Mouse (Mus musculus): ENCODE measurements around the gene Prpf4. TPM values are rescaled to one million over a fixed set of nuclear protein-coding genes. Genes with fewer than 3 reads are reported as not detected.

Gene Prpf4
- polyA plus RNA-seq, 1 experiment from 2014 or later: 23.5 TPM

- no peak for ATAC-seq (replicated peaks; ENCODE audit: low FRiP score)
- Histone ChIP-seq H3K9me3 (replicated peaks) (no peaks in the 10 kb centered on the region), H3K27ac (no peak overlapping the region), H3K27me3 (no peaks in the 10 kb centered on the region), H3K9ac (no peak overlapping the region), H3K4me2 (no peak overlapping the region), H3K36me3 (peaks cover 85% of the 10 kb centered on the region), H3K4me3 (replicated peaks) (no peak overlapping the region), H3K4me1 (no peaks in the 10 kb centered on the region)
- 63% methylated on average over 6 of the region's 6 CpGs for WGBS
Measured at GRCm38 (mm10) chr4:62393459-62393858, 15.1 kb upstream of the Prpf4 start.

GRCm38 (mm10) chr4:62395806-62396205, 12.8 kb upstream of the Prpf4 start:
- Histone ChIP-seq H3K4me2 (no peak overlapping the region), H3K27ac (no peak overlapping the region), H3K9me3 (replicated peaks) (no peaks in the 10 kb centered on the region), H3K9ac (no peak overlapping the region), H3K36me3 (peaks cover 85% of the 10 kb centered on the region), H3K4me3 (replicated peaks) (no peak overlapping the region), H3K4me1 (no peaks in the 10 kb centered on the region), H3K27me3 (no peaks in the 10 kb centered on the region)
- WGBS: 85% methylated on average over 1 of the region's 1 CpGs
- no peak for ATAC-seq (replicated peaks; ENCODE audit: low FRiP score)

- Histone ChIP-seq H3K36me3 (peaks cover 85% of the 10 kb centered on the region), H3K9me3 (replicated peaks) (no peaks in the 10 kb centered on the region), H3K9ac (no peak overlapping the region), H3K27ac (no peak overlapping the region), H3K4me3 (replicated peaks) (no peak overlapping the region), H3K4me2 (no peak overlapping the region), H3K4me1 (no peaks in the 10 kb centered on the region), H3K27me3 (no peaks in the 10 kb centered on the region)
- ATAC-seq (replicated peaks; ENCODE audit: low FRiP score): no peak
- 85% methylated on average over 4 of the region's 4 CpGs for WGBS
Measured at GRCm38 (mm10) chr4:62397616-62398365, 10.8 kb upstream of the Prpf4 start.

- Histone ChIP-seq H3K4me2 (no peak overlapping the region), H3K9ac (no peak overlapping the region), H3K9me3 (replicated peaks) (no peaks in the 10 kb centered on the region), H3K4me3 (replicated peaks) (no peak overlapping the region), H3K27me3 (no peaks in the 10 kb centered on the region), H3K27ac (no peak overlapping the region), H3K36me3 (peaks cover 87% of the 10 kb centered on the region), H3K4me1 (no peaks in the 10 kb centered on the region)
- WGBS: 84% methylated on average over 3 of the region's 3 CpGs
- ATAC-seq (replicated peaks; ENCODE audit: low FRiP score): no peak
Measured at GRCm38 (mm10) chr4:62398956-62399355, 9.6 kb upstream of the Prpf4 start.

- Histone ChIP-seq H3K4me1 (peaks cover 31% of the 10 kb centered on the region), H3K9me3 (replicated peaks) (no peaks in the 10 kb centered on the region), H3K4me2 (0 out of 2 replicates have a peak overlapping the region, but pooled peaks have one; percentile 2), H3K27ac (no peak overlapping the region), H3K36me3 (peaks cover 45% of the 10 kb centered on the region), H3K9ac (no peak overlapping the region), H3K27me3 (no peaks in the 10 kb centered on the region), H3K4me3 (replicated peaks) (no peak overlapping the region)
- ATAC-seq (replicated peaks; ENCODE audit: low FRiP score): no peak
- WGBS: 91% methylated on average over 4 of the region's 4 CpGs
Measured at GRCm38 (mm10) chr4:62406133-62406532, 2.5 kb upstream of the Prpf4 start.

- peak overlapping the region; percentile 63 for H3K4me3 ChIP-seq (replicated peaks)
- WGBS: under 1% methylated on average over 35 of the region's 35 CpGs
- ATAC-seq (replicated peaks; ENCODE audit: low FRiP score): peak; percentile 60
- H3K9ac ChIP-seq: peak overlapping the region; percentile 78
- H3K27me3 ChIP-seq: no peaks in the 10 kb centered on the region
- no peaks in the 10 kb centered on the region for H3K9me3 ChIP-seq (replicated peaks)
- peak overlapping the region; percentile 87 for H3K27ac ChIP-seq
- peaks cover 46% of the 10 kb centered on the region for H3K36me3 ChIP-seq
- H3K4me1 ChIP-seq: peaks cover 31% of the 10 kb centered on the region
- H3K4me2 ChIP-seq: peak overlapping the region; percentile 55
Measured at GRCm38 (mm10) chr4:62407730-62408582, 641 bp upstream of the Prpf4 start.

- peak overlapping the region; percentile 63 for H3K9ac ChIP-seq
- H3K4me1 ChIP-seq: peaks cover 28% of the 10 kb centered on the region
- peak overlapping the region; percentile 63 for H3K4me3 ChIP-seq (replicated peaks)
- peaks cover 48% of the 10 kb centered on the region for H3K36me3 ChIP-seq
- H3K27ac ChIP-seq: peak overlapping the region; percentile 87
- peak overlapping the region; percentile 72 for H3K4me2 ChIP-seq
- no peak for ATAC-seq (replicated peaks; ENCODE audit: low FRiP score)
- no peaks in the 10 kb centered on the region for H3K27me3 ChIP-seq
- H3K9me3 ChIP-seq (replicated peaks): no peaks in the 10 kb centered on the region
- 28% methylated on average over 6 of the region's 6 CpGs for WGBS
Measured at GRCm38 (mm10) chr4:62409615-62410014, 1.0 kb downstream of the Prpf4 start.

- Histone ChIP-seq H3K9me3 (replicated peaks) (no peaks in the 10 kb centered on the region), H3K4me2 (peak overlapping the region; percentile 72), H3K27me3 (no peaks in the 10 kb centered on the region), H3K36me3 (peaks cover 55% of the 10 kb centered on the region), H3K4me3 (replicated peaks) (peak overlapping the region; percentile 63), H3K4me1 (peaks cover 26% of the 10 kb centered on the region), H3K9ac (peak overlapping the region; percentile 63; the same call in 1 of the 2 replicates), H3K27ac (no peak overlapping the region)
- no peak for ATAC-seq (replicated peaks; ENCODE audit: low FRiP score)
- 84% methylated on average over 2 of the region's 2 CpGs for WGBS
Measured at GRCm38 (mm10) chr4:62410325-62410724, 1.7 kb downstream of the Prpf4 start.

- peaks cover 18% of the 10 kb centered on the region for H3K4me1 ChIP-seq
- no peak overlapping the region for H3K9ac ChIP-seq
- peaks cover 63% of the 10 kb centered on the region for H3K36me3 ChIP-seq
- no peak for ATAC-seq (replicated peaks; ENCODE audit: low FRiP score)
- WGBS: 94% methylated on average over 10 of the region's 10 CpGs
- no peaks in the 10 kb centered on the region for H3K9me3 ChIP-seq (replicated peaks)
- no peak overlapping the region for H3K4me3 ChIP-seq (replicated peaks)
- H3K27me3 ChIP-seq: no peaks in the 10 kb centered on the region
- H3K4me2 ChIP-seq: no peak overlapping the region
- H3K27ac ChIP-seq: no peak overlapping the region
Measured at GRCm38 (mm10) chr4:62411606-62412005, 3.0 kb downstream of the Prpf4 start.

GRCm38 (mm10) chr4:62418448-62418847, 9.9 kb downstream of the Prpf4 start:
- H3K4me3 ChIP-seq (replicated peaks): no peak overlapping the region
- ATAC-seq (replicated peaks; ENCODE audit: low FRiP score): no peak
- no peak overlapping the region for H3K27ac ChIP-seq
- no peaks in the 10 kb centered on the region for H3K9me3 ChIP-seq (replicated peaks)
- H3K4me2 ChIP-seq: no peak overlapping the region
- no peaks in the 10 kb centered on the region for H3K27me3 ChIP-seq
- H3K36me3 ChIP-seq: peaks cover 100% of the 10 kb centered on the region
- WGBS: 92% methylated on average over 8 of the region's 8 CpGs
- no peaks in the 10 kb centered on the region for H3K4me1 ChIP-seq
- H3K9ac ChIP-seq: no peak overlapping the region

GRCm38 (mm10) chr4:62419091-62419490, 10.5 kb downstream of the Prpf4 start:
- WGBS: 94% methylated on average over 6 of the region's 6 CpGs
- Histone ChIP-seq H3K36me3 (peaks cover 100% of the 10 kb centered on the region), H3K9me3 (replicated peaks) (no peaks in the 10 kb centered on the region), H3K4me1 (no peaks in the 10 kb centered on the region), H3K27ac (no peak overlapping the region), H3K9ac (no peak overlapping the region), H3K4me3 (replicated peaks) (no peak overlapping the region), H3K4me2 (no peak overlapping the region), H3K27me3 (no peaks in the 10 kb centered on the region)
- ATAC-seq (replicated peaks; ENCODE audit: low FRiP score): no peak

GRCm38 (mm10) chr4:62425891-62426290, 17.3 kb downstream of the Prpf4 start:
- 91% methylated on average over 4 of the region's 4 CpGs for WGBS
- Histone ChIP-seq H3K4me2 (no peak overlapping the region), H3K36me3 (peaks cover 51% of the 10 kb centered on the region), H3K9ac (no peak overlapping the region), H3K4me3 (replicated peaks) (no peak overlapping the region), H3K27ac (no peak overlapping the region), H3K9me3 (replicated peaks) (no peaks in the 10 kb centered on the region), H3K4me1 (no peaks in the 10 kb centered on the region), H3K27me3 (no peaks in the 10 kb centered on the region)
- ATAC-seq (replicated peaks; ENCODE audit: low FRiP score): no peak

Data from kidney, embryonic 15.5 days (tissue).